Mouse (Mus musculus) gastrocnemius, postnatal 25 days (tissue): Measurements from ENCODE around the gene Mum1l1. TPM values are rescaled to one million over a fixed set of nuclear protein-coding genes. Genes with fewer than 3 reads are reported as not detected.
"Not testable (repeated sequence)": the region's sequence is repeated elsewhere in the genome, so short reads cannot be mapped to it uniquely, and the experiment has no call there.

Source experiments
- DNase-seq: peaks from one replicate; pipeline ENCODE4 v3.0.0; 2022
- long read RNA-seq, 2 experiments: library from polyadenylated mRNA; stranded (forward); transcript quantifications; one replicate each; pipeline ENCODE4 v2.0.0; 2021
- total RNA-seq, 2 experiments: library from RNA; stranded (reverse); gene quantifications; 1 replicate in 1 of 2; 2 replicates in 1 of 2; pipeline ENCODE4 v1.2.3; 2021

Gene Mum1l1
- total RNA-seq = 1 to 10 TPM; 4.8 to 6.0 TPM
- long read RNA-seq, experiment 1, partial matches to known transcripts = 5 of 5 reads
- long read RNA-seq, experiment 1, other reads (novel, unspliced or antisense) = 0 of 5 reads
- long read RNA-seq, experiment 2, partial matches to known transcripts = 3 of 3 reads
- long read RNA-seq, experiment 2, other reads (novel, unspliced or antisense) = 0 of 3 reads

- peak; percentile 58 for DNase-seq
Measured at GRCm38 (mm10) chrX:139209829-139210225, at the start of gene Mum1l1. Gene Mum1l1 (plus strand): TSS chrX:139210042.

GRCm38 (mm10) chrX:139178928-139179327, 30.9 kb upstream of the Mum1l1 start, which contains the start of gene 4933428M09Rik:
Gene 4933428M09Rik (plus strand): TSS chrX:139179228.
- DNase-seq = no peak

GRCm38 (mm10) chrX:139191506-139191905, 18.3 kb upstream of the Mum1l1 start:
- not testable (repeated sequence) for DNase-seq

- peak; percentile 8 for DNase-seq
Measured at GRCm38 (mm10) chrX:139194572-139195279, 15.1 kb upstream of the Mum1l1 start.

- DNase-seq = not testable (repeated sequence)
Measured at GRCm38 (mm10) chrX:139209191-139209828, 532 bp upstream of the Mum1l1 start.

GRCm38 (mm10) chrX:139214765-139215164, 4.9 kb downstream of the Mum1l1 start:
- DNase-seq = no peak

- no peak for DNase-seq
Measured at GRCm38 (mm10) chrX:139216409-139216808, 6.6 kb downstream of the Mum1l1 start.

- peak; percentile 23 for DNase-seq
Measured at GRCm38 (mm10) chrX:139216991-139217593, 7.2 kb downstream of the Mum1l1 start.

- no peak for DNase-seq
Measured at GRCm38 (mm10) chrX:139217776-139218175, 7.9 kb downstream of the Mum1l1 start.

- DNase-seq = no peak
Measured at GRCm38 (mm10) chrX:139219017-139219416, 9.2 kb downstream of the Mum1l1 start.

GRCm38 (mm10) chrX:139220830-139221229, 11.0 kb downstream of the Mum1l1 start:
- no peak for DNase-seq

GRCm38 (mm10) chrX:139221893-139222292, 12.1 kb downstream of the Mum1l1 start:
- no peak for DNase-seq

GRCm38 (mm10) chrX:139231143-139231542, 21.3 kb downstream of the Mum1l1 start:
- peak; percentile 64 for DNase-seq

GRCm38 (mm10) chrX:139247294-139247693, 37.5 kb downstream of the Mum1l1 start:
- no peak for DNase-seq

GRCm38 (mm10) chrX:139257072-139257471, 47.2 kb downstream of the Mum1l1 start:
- no peak for DNase-seq

- DNase-seq = no peak
Measured at GRCm38 (mm10) chrX:139281966-139282365, 72.1 kb downstream of the Mum1l1 start.

Other genes starting within 250 kb of the Mum1l1 start
- not detected for gene Serpina7, start 124.8 kb upstream of the Mum1l1 start, total RNA-seq
- not detected for gene 4930513O06Rik, start 123.8 kb upstream of the Mum1l1 start, total RNA-seq
- not detected for gene 4933428M09Rik, start 30.8 kb upstream of the Mum1l1 start, total RNA-seq
- gene Trap1a, start 123.6 kb downstream of the Mum1l1 start, total RNA-seq = not detected